Mouse (Mus musculus): ENCODE results near the gene Hoxa7. TPM values are rescaled to one million over a fixed set of nuclear protein-coding genes. Genes with fewer than 3 reads are reported as not detected.

Hoxa7 gene
- polyA plus RNA-seq, 1 experiment: 1.4 TPM

DNA sequence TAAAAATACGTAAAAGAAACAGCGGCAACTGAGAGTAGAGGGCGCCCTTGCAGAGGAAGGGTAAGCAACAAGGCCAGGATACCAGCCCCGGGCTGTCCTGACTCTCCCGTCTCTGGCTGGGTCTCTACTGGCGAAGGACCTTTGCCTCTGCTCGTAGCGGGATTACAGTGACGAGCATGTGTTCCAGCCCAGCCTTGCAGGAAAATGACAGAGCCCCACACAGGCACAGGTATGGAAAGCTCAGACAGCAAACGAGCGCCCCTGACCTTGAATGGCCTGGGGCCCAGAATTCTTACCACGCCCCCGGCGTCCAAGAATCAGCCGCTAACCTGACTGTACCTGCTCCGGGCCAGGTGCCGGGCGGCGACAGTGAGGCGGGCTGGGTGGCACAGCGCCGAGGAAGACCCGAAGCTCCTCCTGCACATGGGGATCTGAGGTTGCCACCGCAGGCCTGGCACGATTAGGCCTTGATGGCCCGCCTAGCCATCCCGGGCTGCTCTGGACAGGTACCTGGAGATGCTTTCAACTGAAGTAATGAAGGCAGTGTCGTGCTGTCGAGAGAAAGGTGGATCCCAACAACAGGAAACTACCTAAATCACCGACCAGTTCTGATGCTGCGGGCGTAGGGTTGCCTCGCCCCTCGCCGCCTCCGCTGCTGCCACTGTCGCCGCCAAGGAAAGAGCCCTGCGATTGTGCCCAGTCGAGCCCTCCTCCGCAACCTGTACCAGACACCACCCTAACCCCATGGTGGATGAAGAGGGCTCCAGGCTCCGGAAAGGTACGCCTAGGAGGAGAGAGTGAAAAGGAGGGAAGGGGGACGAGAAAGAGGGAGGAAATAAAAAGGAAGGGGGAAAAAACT is 8.1 kb upstream of the Hoxa7 start:
- H3K36me3 ChIP-seq (ENCODE audit: control insufficient read depth, insufficient read depth, low read length, poor library complexity, severe bottlenecking): no peaks in the 10 kb centered on the region
- H3K27me3 ChIP-seq (ENCODE audit: control insufficient read depth, insufficient read depth, low read length, poor library complexity, severe bottlenecking): peaks cover 71% of the 10 kb centered on the region
- peak overlapping the region; percentile 25 for H3K4me3 ChIP-seq (ENCODE audit: low read depth, low read length)
- H3K4me1 ChIP-seq (ENCODE audit: control insufficient read depth, insufficient read depth, low read length): no peaks in the 10 kb centered on the region
- no peak overlapping the region for H3K9ac ChIP-seq (ENCODE audit: low read depth, poor library complexity, severe bottlenecking)
- TF ChIP-seq POLR2A (IDR thresholded peaks at IDR 0.05; ENCODE audit: insufficient read depth, low read length) (no peak), CTCF (IDR thresholded peaks at IDR 0.05; ENCODE audit: low read depth, low read length) (peak; percentile 14)
- no peak overlapping the region for H3K27ac ChIP-seq (ENCODE audit: insufficient read depth, low read length)
- H3K9me3 ChIP-seq (replicated peaks; ENCODE audit: control insufficient read depth, insufficient read depth, low read length, poor library complexity, severe bottlenecking): no peaks in the 10 kb centered on the region

DNA sequence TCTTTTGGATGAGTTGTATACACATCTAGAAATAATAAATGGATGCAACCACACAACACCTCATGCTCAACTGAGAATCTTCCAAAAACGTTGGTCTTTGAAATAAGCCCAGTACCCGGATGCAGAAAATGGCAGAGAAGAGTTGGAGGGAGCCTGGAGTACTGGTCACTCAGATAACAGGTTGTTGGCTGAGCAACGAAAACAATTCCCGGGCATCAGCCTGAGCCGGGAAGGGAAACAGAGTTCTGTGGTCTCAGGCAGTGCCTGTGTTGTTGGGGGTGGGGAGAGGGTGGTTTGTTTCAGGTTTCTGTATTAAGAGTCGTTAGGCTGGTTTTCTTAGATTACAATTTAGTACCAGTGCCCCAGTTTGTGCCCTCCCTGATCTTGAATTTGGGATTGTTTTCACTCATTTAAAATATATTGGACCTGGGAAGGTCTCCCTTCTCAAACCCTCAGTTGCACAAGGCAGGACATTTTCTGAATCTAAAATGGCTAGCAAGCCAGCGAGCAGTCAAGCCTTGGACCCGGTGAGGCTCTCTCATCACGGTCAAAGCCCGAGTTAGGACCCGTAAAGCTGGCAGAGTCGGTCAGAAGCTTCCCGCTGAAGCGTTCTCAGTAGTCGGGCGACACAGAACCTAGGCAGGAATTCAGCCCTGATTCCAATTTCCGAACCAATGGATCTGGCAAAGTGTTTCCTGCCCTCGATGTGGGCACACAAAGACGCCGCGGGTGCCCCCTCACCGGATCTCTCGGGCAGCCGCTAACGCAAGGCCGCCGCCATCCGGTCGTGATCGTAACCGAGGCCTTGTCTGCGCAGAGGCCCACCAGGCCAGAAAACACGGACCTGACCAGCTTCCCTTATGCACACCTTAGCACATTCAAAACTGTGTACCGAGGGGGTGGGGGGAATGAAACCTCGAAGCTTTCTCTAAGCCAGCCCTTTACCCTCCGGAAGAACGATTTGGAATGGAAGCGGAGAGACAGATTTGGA is 7.1 kb upstream of the Hoxa7 start:
- Histone ChIP-seq H3K9me3 (replicated peaks; ENCODE audit: control insufficient read depth, insufficient read depth, low read length, poor library complexity, severe bottlenecking) (no peaks in the 10 kb centered on the region), H3K9ac (ENCODE audit: low read depth, poor library complexity, severe bottlenecking) (no peak overlapping the region), H3K27ac (ENCODE audit: insufficient read depth, low read length) (no peak overlapping the region), H3K27me3 (ENCODE audit: control insufficient read depth, insufficient read depth, low read length, poor library complexity, severe bottlenecking) (peaks cover 71% of the 10 kb centered on the region), H3K36me3 (ENCODE audit: control insufficient read depth, insufficient read depth, low read length, poor library complexity, severe bottlenecking) (no peaks in the 10 kb centered on the region), H3K4me1 (ENCODE audit: control insufficient read depth, insufficient read depth, low read length) (no peaks in the 10 kb centered on the region), H3K4me3 (ENCODE audit: low read depth, low read length) (no peak overlapping the region)
- TF ChIP-seq CTCF (IDR thresholded peaks at IDR 0.05; ENCODE audit: low read depth, low read length): no peak
- TF ChIP-seq POLR2A (IDR thresholded peaks at IDR 0.05; ENCODE audit: insufficient read depth, low read length): no peak

GRCm38 (mm10) chr6:52227470-52228222 is 6.0 kb upstream of the Hoxa7 start:
- Histone ChIP-seq H3K9ac (ENCODE audit: low read depth, poor library complexity, severe bottlenecking) (no peak overlapping the region), H3K36me3 (ENCODE audit: control insufficient read depth, insufficient read depth, low read length, poor library complexity, severe bottlenecking) (no peaks in the 10 kb centered on the region), H3K27ac (ENCODE audit: insufficient read depth, low read length) (no peak overlapping the region), H3K27me3 (ENCODE audit: control insufficient read depth, insufficient read depth, low read length, poor library complexity, severe bottlenecking) (peaks cover 62% of the 10 kb centered on the region), H3K4me1 (ENCODE audit: control insufficient read depth, insufficient read depth, low read length) (no peaks in the 10 kb centered on the region), H3K9me3 (replicated peaks; ENCODE audit: control insufficient read depth, insufficient read depth, low read length, poor library complexity, severe bottlenecking) (no peaks in the 10 kb centered on the region), H3K4me3 (ENCODE audit: low read depth, low read length) (no peak overlapping the region)
- TF ChIP-seq POLR2A (IDR thresholded peaks at IDR 0.05; ENCODE audit: insufficient read depth, low read length) (no peak), CTCF (IDR thresholded peaks at IDR 0.05; ENCODE audit: low read depth, low read length) (no peak)

DNA sequence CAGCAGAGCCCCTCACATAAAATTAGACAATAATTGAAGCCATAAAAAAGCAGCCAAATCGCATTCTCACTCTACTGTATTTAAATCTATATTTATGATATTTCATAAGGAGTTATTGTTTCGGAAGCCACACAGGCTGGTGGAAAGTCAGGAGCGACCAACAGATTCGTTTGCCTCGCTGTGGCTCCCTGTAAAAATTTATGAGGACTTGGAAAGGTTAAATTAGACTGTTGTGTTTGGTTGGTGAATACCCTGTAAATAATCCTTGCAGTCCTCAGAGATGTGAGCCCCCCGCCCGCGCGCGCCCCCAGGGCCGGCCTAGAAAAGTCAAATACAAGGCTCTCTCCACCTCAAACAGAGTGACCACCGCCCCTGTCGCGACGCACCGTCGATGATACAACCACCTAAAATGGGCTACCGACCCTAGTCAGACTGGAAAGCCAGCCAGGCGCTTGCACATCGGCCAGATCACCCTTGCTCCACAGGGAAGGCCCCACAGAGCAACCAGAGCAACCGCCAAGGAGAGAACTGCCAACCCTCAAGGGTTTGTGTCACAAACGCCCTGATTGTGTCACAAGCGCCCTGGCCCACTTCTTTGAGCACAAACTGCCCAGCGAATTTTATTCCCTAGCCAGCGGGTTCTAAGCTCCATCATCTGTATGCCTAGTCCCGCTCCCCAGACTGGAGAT is 5.1 kb upstream of the Hoxa7 start:
- Histone ChIP-seq H3K27me3 (ENCODE audit: control insufficient read depth, insufficient read depth, low read length, poor library complexity, severe bottlenecking) (peaks cover 62% of the 10 kb centered on the region), H3K9me3 (replicated peaks; ENCODE audit: control insufficient read depth, insufficient read depth, low read length, poor library complexity, severe bottlenecking) (no peaks in the 10 kb centered on the region), H3K4me3 (ENCODE audit: low read depth, low read length) (no peak overlapping the region), H3K27ac (ENCODE audit: insufficient read depth, low read length) (no peak overlapping the region), H3K4me1 (ENCODE audit: control insufficient read depth, insufficient read depth, low read length) (no peaks in the 10 kb centered on the region), H3K9ac (ENCODE audit: low read depth, poor library complexity, severe bottlenecking) (no peak overlapping the region), H3K36me3 (ENCODE audit: control insufficient read depth, insufficient read depth, low read length, poor library complexity, severe bottlenecking) (no peaks in the 10 kb centered on the region)
- TF ChIP-seq POLR2A (IDR thresholded peaks at IDR 0.05; ENCODE audit: insufficient read depth, low read length) (no peak), EP300 (IDR thresholded peaks at IDR 0.05; ENCODE audit: insufficient read depth, low read depth, low read length) (no peak), CTCF (IDR thresholded peaks at IDR 0.05; ENCODE audit: low read depth, low read length) (no peak)
